Mouse (Mus musculus) central nervous system, embryonic 18 days (tissue): Measurements from ENCODE around the gene Selenop. TPM values are rescaled to one million over a fixed set of nuclear protein-coding genes. Genes with fewer than 3 reads are reported as not detected.

Experiments used
- polyA plus RNA-seq: library from polyadenylated mRNA; depleted of rRNA; stranded (reverse); fragments of >200 nt; gene quantifications from 2 replicates; pipeline ENCODE4 v1.2.3, GENCODE M21; 2012; rRNA removed

The Selenop gene
- polyA plus RNA-seq, result 85.3 and 89.1 TPM in 2 replicates

GRCm38 (mm10) chr15:3268247-3268646, at the start of gene Selenop:
Selenop (plus strand) TSS chr15:3268547.

GRCm38 (mm10) chr15:3303426-3303825, 35.1 kb downstream of the Selenop start, which contains the start of gene Ccdc152:
Ccdc152 (minus strand) TSS chr15:3303526.

Other genes with a start within 250 kb of the Selenop start
- 0.96 and 1.3 TPM in 2 replicates for gene Ccdc152, start 35.0 kb downstream of the Selenop start, polyA plus RNA-seq